Mouse (Mus musculus): ENCODE measurements at regions not wholly inside any gene's neighbourhood (a gene's known extent, or its start where the extent isn't known, plus 50 kb on each side); places are given as distances from the start of the nearest gene placed in this dataset.

- H3K27me3 ChIP-seq (ENCODE audit: control insufficient read depth, insufficient read depth, low read length) = no peaks in the 10 kb centered on the region
- H3K27ac ChIP-seq (ENCODE audit: control insufficient read depth, insufficient read depth, low read depth, low read length) = no peak overlapping the region
- H3K4me1 ChIP-seq (ENCODE audit: control insufficient read depth, insufficient read depth, low read length) = no peaks in the 10 kb centered on the region
- no peak for TF ChIP-seq POLR2A (IDR thresholded peaks at IDR 0.05; ENCODE audit: control insufficient read depth, low read depth, low read length)
- TF ChIP-seq CTCF (IDR thresholded peaks at IDR 0.05; ENCODE audit: control insufficient read depth, insufficient read depth, insufficient replicate concordance, low read depth, low read length) = no peak
- no peaks in the 10 kb centered on the region for H3K36me3 ChIP-seq (ENCODE audit: control insufficient read depth, insufficient read depth, low read length)
- H3K4me3 ChIP-seq (ENCODE audit: control insufficient read depth, low read depth, low read length) = no peak overlapping the region
Measured at GRCm38 (mm10) chrX:13357149-13357783, 76.5 kb downstream of the Ddx3x start.

- Histone ChIP-seq H3K27me3 (ENCODE audit: control insufficient read depth, insufficient read depth, low read length) (no peaks in the 10 kb centered on the region), H3K4me1 (ENCODE audit: control insufficient read depth, insufficient read depth, low read length) (no peaks in the 10 kb centered on the region), H3K4me3 (ENCODE audit: control insufficient read depth, low read depth, low read length) (no peak overlapping the region), H3K36me3 (ENCODE audit: control insufficient read depth, insufficient read depth, low read length) (no peaks in the 10 kb centered on the region), H3K27ac (ENCODE audit: control insufficient read depth, insufficient read depth, low read depth, low read length) (no peak overlapping the region)
- no peak for TF ChIP-seq POLR2A (IDR thresholded peaks at IDR 0.05; ENCODE audit: control insufficient read depth, low read depth, low read length)
- no peak for TF ChIP-seq CTCF (IDR thresholded peaks at IDR 0.05; ENCODE audit: control insufficient read depth, insufficient read depth, insufficient replicate concordance, low read depth, low read length)
Measured at GRCm38 (mm10) chrX:13357973-13358372, 77.2 kb downstream of the Ddx3x start.

- H3K36me3 ChIP-seq (ENCODE audit: control insufficient read depth, insufficient read depth, low read length) = no peaks in the 10 kb centered on the region
- H3K4me3 ChIP-seq (ENCODE audit: control insufficient read depth, low read depth, low read length) = no peak overlapping the region
- no peak overlapping the region for H3K27ac ChIP-seq (ENCODE audit: control insufficient read depth, insufficient read depth, low read depth, low read length)
- no peaks in the 10 kb centered on the region for H3K4me1 ChIP-seq (ENCODE audit: control insufficient read depth, insufficient read depth, low read length)
- H3K27me3 ChIP-seq (ENCODE audit: control insufficient read depth, insufficient read depth, low read length) = no peaks in the 10 kb centered on the region
- TF ChIP-seq POLR2A (IDR thresholded peaks at IDR 0.05; ENCODE audit: control insufficient read depth, low read depth, low read length) (no peak), CTCF (IDR thresholded peaks at IDR 0.05; ENCODE audit: control insufficient read depth, insufficient read depth, insufficient replicate concordance, low read depth, low read length) (no peak)
Measured at GRCm38 (mm10) chrX:13360436-13360835, 79.7 kb downstream of the Ddx3x start.

GRCm38 (mm10) chrX:13370319-13370718 lies 89.5 kb downstream of the Ddx3x start:
- Histone ChIP-seq H3K36me3 (ENCODE audit: control insufficient read depth, insufficient read depth, low read length) (no peaks in the 10 kb centered on the region), H3K27me3 (ENCODE audit: control insufficient read depth, insufficient read depth, low read length) (no peaks in the 10 kb centered on the region), H3K4me3 (ENCODE audit: control insufficient read depth, low read depth, low read length) (no peak overlapping the region), H3K27ac (ENCODE audit: control insufficient read depth, insufficient read depth, low read depth, low read length) (no peak overlapping the region), H3K4me1 (ENCODE audit: control insufficient read depth, insufficient read depth, low read length) (no peaks in the 10 kb centered on the region)
- no peak for TF ChIP-seq CTCF (IDR thresholded peaks at IDR 0.05; ENCODE audit: control insufficient read depth, insufficient read depth, insufficient replicate concordance, low read depth, low read length)
- TF ChIP-seq POLR2A (IDR thresholded peaks at IDR 0.05; ENCODE audit: control insufficient read depth, low read depth, low read length) = no peak

- Histone ChIP-seq H3K36me3 (ENCODE audit: control insufficient read depth, insufficient read depth, low read length) (no peaks in the 10 kb centered on the region), H3K4me1 (ENCODE audit: control insufficient read depth, insufficient read depth, low read length) (no peaks in the 10 kb centered on the region), H3K4me3 (ENCODE audit: control insufficient read depth, low read depth, low read length) (no peak overlapping the region), H3K27me3 (ENCODE audit: control insufficient read depth, insufficient read depth, low read length) (no peaks in the 10 kb centered on the region), H3K27ac (ENCODE audit: control insufficient read depth, insufficient read depth, low read depth, low read length) (no peak overlapping the region)
- TF ChIP-seq CTCF (IDR thresholded peaks at IDR 0.05; ENCODE audit: control insufficient read depth, insufficient read depth, insufficient replicate concordance, low read depth, low read length) (no peak), POLR2A (IDR thresholded peaks at IDR 0.05; ENCODE audit: control insufficient read depth, low read depth, low read length) (no peak)
Measured at GRCm38 (mm10) chrX:13372752-13373151, 92.0 kb downstream of the Ddx3x start.

- H3K4me3 ChIP-seq (ENCODE audit: control insufficient read depth, low read depth, low read length) = no peak overlapping the region
- no peaks in the 10 kb centered on the region for H3K4me1 ChIP-seq (ENCODE audit: control insufficient read depth, insufficient read depth, low read length)
- H3K36me3 ChIP-seq (ENCODE audit: control insufficient read depth, insufficient read depth, low read length) = no peaks in the 10 kb centered on the region
- no peaks in the 10 kb centered on the region for H3K27me3 ChIP-seq (ENCODE audit: control insufficient read depth, insufficient read depth, low read length)
- no peak overlapping the region for H3K27ac ChIP-seq (ENCODE audit: control insufficient read depth, insufficient read depth, low read depth, low read length)
- TF ChIP-seq POLR2A (IDR thresholded peaks at IDR 0.05; ENCODE audit: control insufficient read depth, low read depth, low read length) (no peak), CTCF (IDR thresholded peaks at IDR 0.05; ENCODE audit: control insufficient read depth, insufficient read depth, insufficient replicate concordance, low read depth, low read length) (no peak)
Measured at GRCm38 (mm10) chrX:13386354-13386753, 79.6 kb upstream of the Nyx start.

GRCm38 (mm10) chrX:13398466-13398865 lies 67.4 kb upstream of the Nyx start:
- no peak for TF ChIP-seq CTCF (IDR thresholded peaks at IDR 0.05; ENCODE audit: control insufficient read depth, insufficient read depth, insufficient replicate concordance, low read depth, low read length)
- no peak for TF ChIP-seq POLR2A (IDR thresholded peaks at IDR 0.05; ENCODE audit: control insufficient read depth, low read depth, low read length)

More at GRCm38 (mm10) chrX:13398466-13398865, 67.4 kb upstream of the Nyx start:
- no peaks in the 10 kb centered on the region for H3K4me1 ChIP-seq (ENCODE audit: control insufficient read depth, insufficient read depth, low read length)
- no peaks in the 10 kb centered on the region for H3K36me3 ChIP-seq (ENCODE audit: control insufficient read depth, insufficient read depth, low read length)
- H3K27me3 ChIP-seq (ENCODE audit: control insufficient read depth, insufficient read depth, low read length) = no peaks in the 10 kb centered on the region
- H3K4me3 ChIP-seq (ENCODE audit: control insufficient read depth, low read depth, low read length) = no peak overlapping the region
- no peak overlapping the region for H3K27ac ChIP-seq (ENCODE audit: control insufficient read depth, insufficient read depth, low read depth, low read length)
